Mouse (Mus musculus) heart, embryonic 11.5 days (tissue): ENCODE results near the gene Krt8. TPM values are rescaled to one million over a fixed set of nuclear protein-coding genes. Genes with fewer than 3 reads are reported as not detected.

Experiments used
- polyA plus RNA-seq: library from polyadenylated mRNA; unstranded; fragments of >200 nt; fragmentation: Nextera tagmentation; extraction: Ambion mirVana; gene quantifications from 2 replicates; pipeline ENCODE4 v1.2.1, GENCODE M21; 2014

Krt8 gene
- polyA plus RNA-seq, 1 experiment from 2014 or later: 36.8 TPM

Other genes with a start within 250 kb of the Krt8 start
- gene Krt72, start 218.0 kb downstream of the Krt8 start, polyA plus RNA-seq: not detected in 2 replicates
- gene Krt73, start 202.1 kb downstream of the Krt8 start, polyA plus RNA-seq: not detected in 2 replicates
- not detected in 2 replicates for gene Krt2, start 186.3 kb downstream of the Krt8 start, polyA plus RNA-seq
- 0.31 and 0.87 TPM in 2 replicates for gene Krt1, start 153.7 kb downstream of the Krt8 start, polyA plus RNA-seq
- not detected in 2 replicates for gene Krt77, start 134.8 kb downstream of the Krt8 start, polyA plus RNA-seq
- not detected in 2 replicates for gene Krt76, start 111.6 kb downstream of the Krt8 start, polyA plus RNA-seq
- 0.07 TPM in 1 of 2 replicates, not detected in the other for gene Krt4, start 79.7 kb downstream of the Krt8 start, polyA plus RNA-seq
- 1.2 and 1.7 TPM in 2 replicates for gene Krt79, start 64.2 kb downstream of the Krt8 start, polyA plus RNA-seq
- not detected in 2 replicates for gene Krt78, start 50.2 kb downstream of the Krt8 start, polyA plus RNA-seq
- gene Krt18, start 23.7 kb upstream of the Krt8 start, polyA plus RNA-seq: 39.3 and 41.9 TPM in 2 replicates
- gene Eif4b, start 69.3 kb upstream of the Krt8 start, polyA plus RNA-seq: 71.6 and 83.5 TPM in 2 replicates
- 25.0 and 25.4 TPM in 2 replicates for gene Tns2, start 95.9 kb upstream of the Krt8 start, polyA plus RNA-seq
- gene Spryd3, start 131.8 kb upstream of the Krt8 start, polyA plus RNA-seq: 11.1 and 14.6 TPM in 2 replicates
- 0.70 and 1.1 TPM in 2 replicates for gene Igfbp6, start 139.9 kb upstream of the Krt8 start, polyA plus RNA-seq
- 0.76 and 2.3 TPM in 2 replicates for gene Soat2, start 146.0 kb upstream of the Krt8 start, polyA plus RNA-seq
- gene Zfp740, start 198.8 kb upstream of the Krt8 start, polyA plus RNA-seq: 25.8 and 31.2 TPM in 2 replicates
- gene Csad, start 200.2 kb upstream of the Krt8 start, polyA plus RNA-seq: 31.3 and 33.4 TPM in 2 replicates
- gene Itgb7, start 227.5 kb upstream of the Krt8 start, polyA plus RNA-seq: 0.94 and 1.2 TPM in 2 replicates